Mouse (Mus musculus) midbrain, embryonic 11.5 days (tissue): Measurements from ENCODE around the gene Specc1. TPM values are rescaled to one million over a fixed set of nuclear protein-coding genes. Genes with fewer than 3 reads are reported as not detected.

ENCODE experiments used
- ATAC-seq: fragments of 200-750 bp; cut with Nextera tagmentation; 2 replicates; pipeline ENCODE4 v1.8.0; 2017; ENCODE audit warnings: moderate TSS enrichment, moderate library complexity; ENCODE audit not compliant: low FRiP score
- DNase-seq: peaks from one replicate; pipeline ENCODE4 v3.0.0; 2015; ENCODE audit warnings: low spot score; ENCODE audit errors: missing footprints
- H3K27ac ChIP-seq: fragments of 300-500 bp; sonication (generic); 2 replicates; pipeline ENCODE4 v1.5.1; 2014; ENCODE audit warnings: low read depth, low read length
- H3K27me3 ChIP-seq: fragments of 300-500 bp; sonication (generic); 2 replicates; pipeline ENCODE4 v1.6.1; 2014; ENCODE audit warnings: mild to moderate bottlenecking, low read length, moderate library complexity, mixed read lengths; ENCODE audit not compliant: control insufficient read depth, insufficient read depth
- H3K36me3 ChIP-seq: fragments of 300-500 bp; sonication (generic); 2 replicates; pipeline ENCODE4 v1.6.1; 2014; ENCODE audit warnings: mild to moderate bottlenecking, low read length, moderate library complexity, mixed read lengths; ENCODE audit not compliant: control insufficient read depth, insufficient read depth
- H3K4me1 ChIP-seq: fragments of 300-500 bp; sonication (generic); 2 replicates; pipeline ENCODE4 v1.6.1; 2014; ENCODE audit warnings: low read length; ENCODE audit not compliant: control insufficient read depth, insufficient read depth
- H3K4me2 ChIP-seq: fragments of 300-500 bp; sonication (generic); 2 replicates; pipeline ENCODE4 v1.6.1; 2014; ENCODE audit warnings: mild to moderate bottlenecking, moderate library complexity
- H3K4me3 ChIP-seq: fragments of 300-500 bp; sonication (generic); 2 replicates; pipeline ENCODE4 v1.5.1; 2014; ENCODE audit warnings: low read depth, low read length
- H3K9ac ChIP-seq: fragments of 300-500 bp; sonication (generic); 2 replicates; pipeline ENCODE4 v1.6.1; 2014; ENCODE audit warnings: low read length
- H3K9me3 ChIP-seq: fragments of 300-500 bp; sonication (generic); 2 replicates; pipeline ENCODE4 v1.6.1; 2016; ENCODE audit warnings: low read length; ENCODE audit not compliant: control insufficient read depth
- WGBS: fragments of 180-500 bp; shearing (Covaris S2); extraction: QIAGEN DNeasy Blood & Tissue Kit; methylation state at CpG from one replicate; pipeline ENCODE4 v1.1.7; 2014; 5-methylcytosine and 5-hydroxymethylcytosine counted together
- polyA plus RNA-seq: library from polyadenylated mRNA; unstranded; fragments of >200 nt; fragmentation: Nextera tagmentation; extraction: Ambion mirVana; gene quantifications from 2 replicates; pipeline ENCODE4 v1.2.1, GENCODE M21; 2014

Specc1 gene
- polyA plus RNA-seq, 1 experiment from 2014 or later = 15.8 TPM

GRCm38 (mm10) chr11:61960096-61960495, 3.5 kb downstream of the Specc1 start:
- no peak for ATAC-seq
- H3K4me2 ChIP-seq = no peak overlapping the region

GRCm38 (mm10) chr11:61962684-61963083, 6.1 kb downstream of the Specc1 start:
- DNase-seq (no peak), ATAC-seq (no peak)
- Histone ChIP-seq H3K36me3 (no peaks in the 10 kb centered on the region), H3K9me3 (no peaks in the 10 kb centered on the region), H3K9ac (no peak overlapping the region), H3K27ac (no peak overlapping the region), H3K4me3 (no peak overlapping the region), H3K27me3 (peaks cover 9% of the 10 kb centered on the region; the same call in 1 of the 2 replicates), H3K4me2 (no peak overlapping the region), H3K4me1 (no peaks in the 10 kb centered on the region)
- WGBS = 91% methylated on average over 6 of the region's 6 CpGs

More at GRCm38 (mm10) chr11:61960096-61960495, 3.5 kb downstream of the Specc1 start:
- no peak for DNase-seq
- H3K27ac ChIP-seq = no peak overlapping the region
- peaks cover 15% of the 10 kb centered on the region; the same call in 1 of the 2 replicates for H3K27me3 ChIP-seq
- H3K4me3 ChIP-seq = no peak overlapping the region
- no peaks in the 10 kb centered on the region for H3K9me3 ChIP-seq
- H3K4me1 ChIP-seq = no peaks in the 10 kb centered on the region
- H3K36me3 ChIP-seq = no peaks in the 10 kb centered on the region
- no peak overlapping the region for H3K9ac ChIP-seq
- WGBS = 87% methylated on average over 2 of the region's 2 CpGs

DNA sequence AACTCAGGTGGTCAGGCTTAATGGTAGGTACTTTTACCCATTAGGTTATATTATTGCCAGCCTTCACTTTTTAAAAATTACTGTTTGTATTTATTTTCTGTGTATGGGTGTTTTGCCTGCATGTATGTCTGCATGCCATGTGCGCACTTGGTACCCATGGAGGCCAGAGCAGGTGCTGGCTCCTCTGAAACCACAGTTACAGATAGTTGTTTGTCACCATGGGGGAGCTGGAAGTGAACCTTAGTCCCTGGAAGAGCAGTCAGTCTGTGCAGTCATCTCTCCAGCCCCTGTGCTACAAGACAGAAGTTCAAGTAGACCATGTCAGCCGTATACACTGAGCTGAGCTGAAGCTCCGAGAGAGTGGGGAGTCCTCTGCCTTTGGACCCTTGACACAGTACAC, 6.6 kb downstream of the Specc1 start:
- DNase-seq = no peak
- Histone ChIP-seq H3K4me1 (no peaks in the 10 kb centered on the region), H3K27ac (no peak overlapping the region), H3K4me3 (no peak overlapping the region), H3K4me2 (no peak overlapping the region), H3K36me3 (no peaks in the 10 kb centered on the region), H3K27me3 (peaks cover 4% of the 10 kb centered on the region; the same call in 1 of the 2 replicates), H3K9ac (no peak overlapping the region), H3K9me3 (no peaks in the 10 kb centered on the region)
- no peak for ATAC-seq
- 80% methylated on average over 3 of the region's 3 CpGs for WGBS

DNA sequence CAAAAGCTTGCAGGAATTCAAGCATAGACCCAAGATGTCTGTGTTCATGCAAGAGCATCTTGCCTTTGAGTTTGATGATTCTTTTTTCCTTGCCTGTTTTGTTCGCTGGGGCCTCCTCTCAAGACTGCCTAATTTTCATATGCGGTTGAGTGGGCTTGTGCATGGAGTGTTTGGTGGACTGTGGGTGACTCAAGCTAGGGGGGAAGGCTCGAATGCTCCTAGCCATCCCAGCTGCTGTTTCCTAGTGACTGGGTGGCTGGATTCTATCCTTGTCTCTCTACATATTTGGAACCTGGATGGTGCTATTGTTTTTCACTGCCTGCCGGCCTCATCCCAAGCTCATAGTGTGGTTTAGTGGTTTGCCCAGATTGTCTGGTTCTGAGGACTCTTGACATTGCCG, 8.0 kb downstream of the Specc1 start:
- Histone ChIP-seq H3K4me1 (no peaks in the 10 kb centered on the region), H3K4me3 (no peak overlapping the region), H3K27me3 (no peaks in the 10 kb centered on the region), H3K4me2 (no peak overlapping the region), H3K27ac (no peak overlapping the region), H3K9me3 (no peaks in the 10 kb centered on the region), H3K9ac (no peak overlapping the region), H3K36me3 (no peaks in the 10 kb centered on the region)
- 89% methylated on average over 5 of the region's 5 CpGs for WGBS
- ATAC-seq (no peak), DNase-seq (no peak)

- Histone ChIP-seq H3K27ac (no peak overlapping the region), H3K36me3 (no peaks in the 10 kb centered on the region), H3K9ac (no peak overlapping the region), H3K4me2 (no peak overlapping the region), H3K4me1 (no peaks in the 10 kb centered on the region), H3K9me3 (no peaks in the 10 kb centered on the region), H3K4me3 (no peak overlapping the region), H3K27me3 (no peaks in the 10 kb centered on the region)
- 88% methylated on average over 8 of the region's 8 CpGs for WGBS
- ATAC-seq = no peak
- no peak for DNase-seq
Measured at GRCm38 (mm10) chr11:61967034-61967433, 10.5 kb downstream of the Specc1 start.

DNA sequence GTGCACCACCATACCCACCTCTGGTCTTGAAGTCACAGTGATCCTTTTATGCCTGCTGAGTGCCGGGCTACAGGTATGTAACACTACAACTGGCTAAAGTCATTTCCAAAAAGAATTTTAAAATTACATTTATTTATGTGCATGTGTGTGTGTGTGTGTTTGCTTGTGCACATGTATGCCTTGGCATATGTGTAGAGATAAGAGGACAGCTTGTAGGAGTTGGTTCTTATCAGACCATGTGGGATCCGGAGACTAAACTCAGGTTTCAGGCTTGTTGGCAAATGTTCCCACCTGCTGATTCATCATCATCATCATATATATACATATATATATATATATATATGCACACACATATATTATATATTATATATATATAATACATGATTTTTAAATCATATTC, 12.3 kb downstream of the Specc1 start:
- Histone ChIP-seq H3K9ac (no peak overlapping the region), H3K27me3 (no peaks in the 10 kb centered on the region), H3K36me3 (no peaks in the 10 kb centered on the region), H3K4me1 (no peaks in the 10 kb centered on the region), H3K4me3 (no peak overlapping the region), H3K4me2 (no peak overlapping the region), H3K9me3 (no peaks in the 10 kb centered on the region), H3K27ac (no peak overlapping the region)
- ATAC-seq (no peak), DNase-seq (no peak)
- 94% methylated on average over 2 of the region's 2 CpGs for WGBS

- H3K4me1 ChIP-seq = no peaks in the 10 kb centered on the region
- no peaks in the 10 kb centered on the region for H3K36me3 ChIP-seq
- no peak overlapping the region for H3K27ac ChIP-seq
- no peak for DNase-seq
- no peak for ATAC-seq
- 71% methylated on average over 5 of the region's 5 CpGs for WGBS
- H3K27me3 ChIP-seq = no peaks in the 10 kb centered on the region
- H3K4me3 ChIP-seq = no peak overlapping the region
- no peak overlapping the region for H3K9ac ChIP-seq
- no peaks in the 10 kb centered on the region for H3K9me3 ChIP-seq
- no peak overlapping the region for H3K4me2 ChIP-seq
Measured at GRCm38 (mm10) chr11:61970901-61971300, 14.3 kb downstream of the Specc1 start.

DNA sequence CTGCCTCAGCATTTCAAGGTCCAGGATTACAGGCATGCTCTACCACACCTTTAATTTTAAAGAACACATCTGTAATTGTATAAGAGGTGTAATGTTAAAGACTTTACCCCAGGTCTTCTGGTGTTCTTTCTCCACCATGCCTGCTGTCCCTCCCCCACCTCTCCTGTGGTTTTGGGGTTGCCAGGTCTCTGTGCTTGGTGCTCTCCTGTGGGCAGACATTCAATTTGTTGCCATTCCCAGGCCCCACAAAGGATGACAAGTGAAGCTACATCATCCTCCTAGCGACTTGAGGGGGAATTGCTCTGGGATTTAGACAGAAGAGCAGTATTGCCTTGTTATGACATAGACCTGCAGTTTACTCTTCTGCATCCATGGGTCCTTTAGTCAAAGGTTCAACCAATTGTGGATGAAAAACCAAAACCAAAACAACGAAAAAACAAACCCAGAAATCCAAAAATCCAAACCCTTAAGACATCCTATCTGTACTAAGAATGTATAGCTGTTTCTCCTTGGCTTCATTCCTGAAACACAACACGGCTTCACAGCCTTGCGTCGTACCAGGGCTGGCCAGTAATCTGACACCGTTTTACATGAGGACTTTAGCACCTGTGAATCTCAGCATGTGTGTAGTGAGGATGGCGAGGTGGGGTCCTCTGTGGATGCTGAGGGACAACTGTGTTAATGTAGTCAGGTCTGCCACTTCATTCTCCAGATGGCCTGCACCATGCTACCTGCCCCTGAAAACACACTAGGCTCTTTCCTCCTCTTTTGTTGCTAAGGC, 15.1 kb downstream of the Specc1 start:
- Histone ChIP-seq H3K9me3 (no peaks in the 10 kb centered on the region), H3K4me1 (no peaks in the 10 kb centered on the region), H3K36me3 (no peaks in the 10 kb centered on the region), H3K4me3 (no peak overlapping the region), H3K27me3 (no peaks in the 10 kb centered on the region), H3K4me2 (no peak overlapping the region), H3K27ac (no peak overlapping the region), H3K9ac (no peak overlapping the region)
- 64% methylated on average over 7 of the region's 7 CpGs for WGBS
- ATAC-seq (no peak), DNase-seq (no peak)

- H3K4me1 ChIP-seq = no peaks in the 10 kb centered on the region
- 82% methylated on average over 13 of the region's 13 CpGs for whole genome bisulfite sequencing
Measured at GRCm38 (mm10) chr11:61974106-61974707, 17.6 kb downstream of the Specc1 start.

More at GRCm38 (mm10) chr11:61974106-61974707, 17.6 kb downstream of the Specc1 start:
- Histone ChIP-seq H3K9ac (no peak overlapping the region), H3K36me3 (no peaks in the 10 kb centered on the region), H3K4me3 (no peak overlapping the region), H3K27ac (no peak overlapping the region), H3K9me3 (no peaks in the 10 kb centered on the region), H3K27me3 (no peaks in the 10 kb centered on the region), H3K4me2 (no peak overlapping the region)
- DNase-seq (no peak), ATAC-seq (no peak)
